ENCODE assay signal across 15 mouse cellular contexts in genomic region chr4:102986173-102986572, GRCm38 (mm10). TPM values are rescaled to one million over a fixed set of nuclear protein-coding genes. Genes with fewer than 3 reads are reported as not detected.
DNase-seq lines count a peak whose midpoint lies in the region; ATAC-seq and TF ChIP-seq lines count a peak whose summit lies in the region.
"Had no signal": no experiment of that assay in that cellular context is flagged by ENCODE, and none has a peak within 500 bp of the region (broad histone marks: within the 10 kb centered on the region; RNA-seq: fewer than 3 reads in every experiment).

No protein-coding gene starts in this region.

- H3K27ac ChIP-seq in midbrain, embryonic 11.5 days (ENCODE audit: low read depth, low read length): no peak overlapping the region
- H3K27ac ChIP-seq in midbrain, postnatal 0 days (ENCODE audit: low read depth, low read length): no peak overlapping the region
- H3K27ac ChIP-seq: embryonic facial prominence, embryonic 15.5 days; forebrain, embryonic 15.5 days; hindbrain, embryonic 15.5 days; kidney, embryonic 15.5 days; liver, embryonic 13.5 days; macrophage had no signal

- H3ac ChIP-seq in C2C12 (ENCODE audit: control insufficient read depth, insufficient read length, low read depth): no peak overlapping the region

- H3K79me2 ChIP-seq in C2C12 (ENCODE audit: control insufficient read depth, insufficient read depth): no peaks in the 10 kb centered on the region

- H3K36me3 ChIP-seq in midbrain, embryonic 11.5 days (ENCODE audit: control insufficient read depth, insufficient read depth, low read length): no peaks in the 10 kb centered on the region
- H3K36me3 ChIP-seq in midbrain, postnatal 0 days (ENCODE audit: insufficient read depth, low read length): no peaks in the 10 kb centered on the region
- H3K36me3 ChIP-seq in C2C12 (ENCODE audit: control insufficient read depth, insufficient read depth): no peaks in the 10 kb centered on the region
- H3K36me3 ChIP-seq: embryonic facial prominence, embryonic 15.5 days; forebrain, embryonic 15.5 days; hindbrain, embryonic 15.5 days; kidney, embryonic 15.5 days; liver, embryonic 13.5 days had no signal

- H3K4me3 ChIP-seq in midbrain, embryonic 11.5 days (ENCODE audit: low read depth, low read length): no peak overlapping the region
- H3K4me3 ChIP-seq in midbrain, postnatal 0 days (ENCODE audit: low read depth, low read length): no peak overlapping the region
- no peak overlapping the region for H3K4me3 ChIP-seq in C2C12 (ENCODE audit: insufficient read depth, poor library complexity, severe bottlenecking)
- H3K4me3 ChIP-seq: embryonic facial prominence, embryonic 15.5 days; forebrain, embryonic 15.5 days; hindbrain, embryonic 15.5 days; kidney, embryonic 15.5 days; liver, embryonic 13.5 days had no signal

- intact Hi-C loops in heart, postnatal 36 days (cut with DNase I): loop anchor here (2.0 to 10.0 kb wide), 2 partner anchors 271 to 361 kb away; no protein-coding TSS in a partner anchor
- intact Hi-C loops in heart, postnatal 25 days (cut with DNase I): loop anchor here (5.0 to 10.0 kb wide), 2 partner anchors 329 to 361 kb away; partner anchors contain the start of gene Oma1

- no peak for ATAC-seq in midbrain, embryonic 11.5 days (ENCODE audit: low FRiP score)
- ATAC-seq in midbrain, postnatal 0 days (ENCODE audit: low FRiP score): no peak
- peak; percentile 45 for ATAC-seq in megakaryocyte progenitor cell, adult 5-6 weeks (replicated peaks; ENCODE audit: poor library complexity)

- no peaks in the 10 kb centered on the region for H3K4me1 ChIP-seq in midbrain, embryonic 11.5 days (ENCODE audit: control insufficient read depth, insufficient read depth, low read length)
- no peaks in the 10 kb centered on the region for H3K4me1 ChIP-seq in midbrain, postnatal 0 days (ENCODE audit: insufficient read depth, low read length)
- H3K4me1 ChIP-seq: embryonic facial prominence, embryonic 15.5 days; forebrain, embryonic 15.5 days; hindbrain, embryonic 15.5 days; kidney, embryonic 15.5 days; liver, embryonic 13.5 days had no signal

- H3K9ac ChIP-seq in midbrain, embryonic 11.5 days (ENCODE audit: low read length): no peak overlapping the region
- H3K9ac ChIP-seq in midbrain, postnatal 0 days (replicated peaks; ENCODE audit: low read length, poor library complexity, severe bottlenecking): no peak overlapping the region
- H3K9ac ChIP-seq: embryonic facial prominence, embryonic 15.5 days; forebrain, embryonic 15.5 days; hindbrain, embryonic 15.5 days; kidney, embryonic 15.5 days; liver, embryonic 13.5 days had no signal

- H3K4me2 ChIP-seq in midbrain, embryonic 11.5 days: no peak overlapping the region
- H3K4me2 ChIP-seq in midbrain, postnatal 0 days (ENCODE audit: low read depth, low read length, poor library complexity, severe bottlenecking): no peak overlapping the region
- H3K4me2 ChIP-seq: embryonic facial prominence, embryonic 15.5 days; forebrain, embryonic 15.5 days; hindbrain, embryonic 15.5 days; kidney, embryonic 15.5 days; liver, embryonic 13.5 days had no signal

- no peaks in the 10 kb centered on the region for H3K27me3 ChIP-seq in midbrain, embryonic 11.5 days (ENCODE audit: control insufficient read depth, insufficient read depth, low read length)
- no peaks in the 10 kb centered on the region for H3K27me3 ChIP-seq in midbrain, postnatal 0 days (ENCODE audit: insufficient read depth, low read length)
- H3K27me3 ChIP-seq in C2C12 (ENCODE audit: control insufficient read depth, insufficient read depth, insufficient read length): no peaks in the 10 kb centered on the region
- H3K27me3 ChIP-seq: embryonic facial prominence, embryonic 15.5 days; forebrain, embryonic 15.5 days; hindbrain, embryonic 15.5 days; kidney, embryonic 15.5 days; liver, embryonic 13.5 days had no signal

- no peaks in the 10 kb centered on the region for H3K79me3 ChIP-seq in C2C12 (ENCODE audit: low read depth)

- peak; percentile 80 for DNase-seq in midbrain, embryonic 11.5 days (ENCODE audit: low spot score, missing footprints)
- no peak for DNase-seq in midbrain, postnatal 0 days (ENCODE audit: low spot score)
- DNase-seq in R1 (ENCODE audit: low read depth, low spot score): peak; percentile 66
- no peak for DNase-seq in heart, postnatal 36 days
- DNase-seq in heart, postnatal 25 days (ENCODE audit: low spot score): no peak
- DNase-seq: adrenal gland, adult 8-10 months; gastrocnemius, postnatal 36 days had no signal

- no peaks in the 10 kb centered on the region for H3K9me3 ChIP-seq in midbrain, embryonic 11.5 days (ENCODE audit: control insufficient read depth, low read length)
- no peaks in the 10 kb centered on the region for H3K9me3 ChIP-seq in midbrain, postnatal 0 days (ENCODE audit: low read length)
- H3K9me3 ChIP-seq: embryonic facial prominence, embryonic 15.5 days; forebrain, embryonic 15.5 days; hindbrain, embryonic 15.5 days; kidney, embryonic 15.5 days; liver, embryonic 13.5 days had no signal

- 70% methylated on average over 7 of the region's 7 CpGs for WGBS in midbrain, embryonic 11.5 days
- 80% methylated on average over 7 of the region's 7 CpGs for WGBS in midbrain, postnatal 0 days

- no peak for TF ChIP-seq CTCF in midbrain, postnatal 0 days (IDR thresholded peaks at IDR 0.05)
- TF ChIP-seq CTCF in C2C12 (IDR thresholded peaks at IDR 0.05; ENCODE audit: control insufficient read depth, insufficient read depth, insufficient read length): no peak

TF ChIP-seq in C2C12, 6 proteins besides CTCF, POLR2A, EP300 and RAD21:
- no peak for TF ChIP-seq CEBPB (IDR thresholded peaks at IDR 0.05; ENCODE audit: low read depth)
- peak; percentile 61 for TF ChIP-seq USF1 (IDR thresholded peaks at IDR 0.05; ENCODE audit: low read depth)

RNA-seq across cellular contexts. Expression of gene Tctex1d1, which starts 7.8 kb away (rescaled TPM):
- polyA plus RNA-seq in midbrain, embryonic 11.5 days (2014; fragmentation: Nextera tagmentation; extraction: Ambion mirVana): 0.22 TPM in 1 of 2 replicates, not detected in the other
- 0.66 and 5.9 TPM in 2 replicates for total RNA-seq in midbrain, postnatal 0 days (2014; rRNA removed)
- polyA plus RNA-seq in midbrain, postnatal 0 days (2015; fragmentation: Nextera tagmentation; extraction: Ambion mirVana): 1.9 and 2.0 TPM in 2 replicates
- not detected for polyA plus RNA-seq in C2C12 (2012; fragmentation: generic; extraction: Trizol)
- total RNA-seq in megakaryocyte progenitor cell, adult 5-6 weeks (2015): 16.7 and 17.0 TPM in 2 replicates
- 10.2 and 15.9 TPM in 2 replicates for total RNA-seq in megakaryocyte progenitor cell, adult 5-6 weeks (2017)
- not detected for total RNA-seq in heart, postnatal 36 days (2021)
- not detected for total RNA-seq in heart, postnatal 25 days (2021)
- total RNA-seq: adrenal gland, adult 8-10 months had no signal
- polyA plus RNA-seq: macrophage had no signal

RNA-seq across cellular contexts. Expression of gene Insl5, which starts 40.5 kb away (rescaled TPM):
- polyA plus RNA-seq in midbrain, embryonic 11.5 days (2014; fragmentation: Nextera tagmentation; extraction: Ambion mirVana): 0.23 and 0.43 TPM in 2 replicates
- total RNA-seq in midbrain, postnatal 0 days (2014; rRNA removed): 1.2 TPM in 1 of 2 replicates, not detected in the other
- polyA plus RNA-seq in midbrain, postnatal 0 days (2015; fragmentation: Nextera tagmentation; extraction: Ambion mirVana): 0.54 TPM in 1 of 2 replicates, not detected in the other
- not detected for polyA plus RNA-seq in C2C12 (2012; fragmentation: generic; extraction: Trizol)
- total RNA-seq in megakaryocyte progenitor cell, adult 5-6 weeks (2015): not detected in 2 replicates
- not detected in 2 replicates for total RNA-seq in megakaryocyte progenitor cell, adult 5-6 weeks (2017)
- total RNA-seq in heart, postnatal 36 days (2021): not detected
- not detected for total RNA-seq in heart, postnatal 25 days (2021)
- total RNA-seq: adrenal gland, adult 8-10 months; gastrocnemius, postnatal 36 days had no signal
- polyA plus RNA-seq: embryonic facial prominence, embryonic 15.5 days; forebrain, embryonic 15.5 days; liver, embryonic 13.5 days; macrophage had no signal

Comparison
In these comparisons a context has a peak if more than half of its experiments do, and no peak if none do; other contexts are left out.
1. DNase-seq: peak in midbrain, embryonic 11.5 days (single experiment) and R1 (single experiment); none in midbrain, postnatal 0 days (single experiment), heart, postnatal 36 days (0 of 2) and heart, postnatal 25 days (single experiment).